Mouse (Mus musculus) heart, embryonic 10.5 days (tissue): Measurements from ENCODE around the gene Tmem107. TPM values are rescaled to one million over a fixed set of nuclear protein-coding genes. Genes with fewer than 3 reads are reported as not detected.
"Not testable (repeated sequence)": the region's sequence is repeated elsewhere in the genome, so short reads cannot be mapped to it uniquely, and the experiment has no call there.

ENCODE experiments used
- DNase-seq: peaks from one replicate; pipeline ENCODE4 v3.0.0-alpha.2; 2017; ENCODE audit warnings: low spot score
- H3K27ac ChIP-seq: fragments of 300-500 bp; sonication (generic); 2 replicates; pipeline ENCODE4 v1.5.1; 2016; ENCODE audit warnings: mild to moderate bottlenecking
- H3K27me3 ChIP-seq: fragments of 300-500 bp; sonication (generic); 2 replicates; pipeline ENCODE4 v1.6.1; 2016; ENCODE audit warnings: mild to moderate bottlenecking; ENCODE audit not compliant: poor library complexity, insufficient read depth, severe bottlenecking
- H3K36me3 ChIP-seq: fragments of 300-500 bp; sonication (generic); 2 replicates; pipeline ENCODE4 v1.6.1; 2016; ENCODE audit warnings: mild to moderate bottlenecking, moderate library complexity
- H3K4me1 ChIP-seq: fragments of 300-500 bp; sonication (generic); 2 replicates; pipeline ENCODE4 v1.6.1; 2016; ENCODE audit warnings: mild to moderate bottlenecking
- H3K4me3 ChIP-seq: fragments of 300-500 bp; sonication (generic); 2 replicates; pipeline ENCODE4 v1.5.1; 2016; ENCODE audit warnings: mild to moderate bottlenecking, moderate library complexity
- H3K9me3 ChIP-seq: fragments of 300-500 bp; sonication (generic); 2 replicates; pipeline ENCODE4 v1.6.1; 2016; ENCODE audit warnings: mild to moderate bottlenecking, moderate library complexity
- WGBS: fragments of 180-500 bp; shearing (Covaris S2); methylation state at CpG from one replicate; pipeline ENCODE4 v1.1.7; 2016; 5-methylcytosine and 5-hydroxymethylcytosine counted together
- polyA plus RNA-seq: library from polyadenylated mRNA; unstranded; fragments of >200 nt; fragmentation: Nextera tagmentation; extraction: Ambion mirVana; gene quantifications from 2 replicates; pipeline ENCODE4 v1.2.1, GENCODE M21; 2016

Tmem107 gene
- polyA plus RNA-seq, 1 experiment from 2014 or later = 30.4 TPM

- Histone ChIP-seq H3K9me3 (no peaks in the 10 kb centered on the region), H3K4me3 (peak overlapping the region; percentile 35; the same call in 1 of the 2 replicates), H3K4me1 (peaks cover 54% of the 10 kb centered on the region), H3K27me3 (no peaks in the 10 kb centered on the region), H3K36me3 (peaks cover 23% of the 10 kb centered on the region), H3K27ac (peak overlapping the region; percentile 100)
- 39% methylated on average over 6 of the region's 6 CpGs for WGBS
- no peak for DNase-seq
These were observed 15.8 kb downstream of the Tmem107 start for GRCm38 (mm10) chr11:69086390-69086789.

- no peaks in the 10 kb centered on the region for H3K9me3 ChIP-seq
- H3K27me3 ChIP-seq = no peaks in the 10 kb centered on the region
- peaks cover 61% of the 10 kb centered on the region for H3K4me1 ChIP-seq
- peaks cover 29% of the 10 kb centered on the region for H3K36me3 ChIP-seq
- H3K27ac ChIP-seq = peak overlapping the region; percentile 100
- no peak for DNase-seq
- 15% methylated on average over 4 of the region's 4 CpGs for WGBS
- H3K4me3 ChIP-seq = peak overlapping the region; percentile 35
These were observed 16.5 kb downstream of the Tmem107 start for GRCm38 (mm10) chr11:69087082-69087481.

GRCm38 (mm10) chr11:69087597-69087996 lies 17.0 kb downstream of the Tmem107 start:
- no peaks in the 10 kb centered on the region for H3K27me3 ChIP-seq
- H3K4me1 ChIP-seq = peaks cover 62% of the 10 kb centered on the region
- H3K9me3 ChIP-seq = no peaks in the 10 kb centered on the region
- H3K4me3 ChIP-seq = peak overlapping the region; percentile 98
- WGBS = 53% methylated on average over 2 of the region's 2 CpGs
- H3K27ac ChIP-seq = peak overlapping the region; percentile 100
- H3K36me3 ChIP-seq = peaks cover 34% of the 10 kb centered on the region
- no peak for DNase-seq

DNA sequence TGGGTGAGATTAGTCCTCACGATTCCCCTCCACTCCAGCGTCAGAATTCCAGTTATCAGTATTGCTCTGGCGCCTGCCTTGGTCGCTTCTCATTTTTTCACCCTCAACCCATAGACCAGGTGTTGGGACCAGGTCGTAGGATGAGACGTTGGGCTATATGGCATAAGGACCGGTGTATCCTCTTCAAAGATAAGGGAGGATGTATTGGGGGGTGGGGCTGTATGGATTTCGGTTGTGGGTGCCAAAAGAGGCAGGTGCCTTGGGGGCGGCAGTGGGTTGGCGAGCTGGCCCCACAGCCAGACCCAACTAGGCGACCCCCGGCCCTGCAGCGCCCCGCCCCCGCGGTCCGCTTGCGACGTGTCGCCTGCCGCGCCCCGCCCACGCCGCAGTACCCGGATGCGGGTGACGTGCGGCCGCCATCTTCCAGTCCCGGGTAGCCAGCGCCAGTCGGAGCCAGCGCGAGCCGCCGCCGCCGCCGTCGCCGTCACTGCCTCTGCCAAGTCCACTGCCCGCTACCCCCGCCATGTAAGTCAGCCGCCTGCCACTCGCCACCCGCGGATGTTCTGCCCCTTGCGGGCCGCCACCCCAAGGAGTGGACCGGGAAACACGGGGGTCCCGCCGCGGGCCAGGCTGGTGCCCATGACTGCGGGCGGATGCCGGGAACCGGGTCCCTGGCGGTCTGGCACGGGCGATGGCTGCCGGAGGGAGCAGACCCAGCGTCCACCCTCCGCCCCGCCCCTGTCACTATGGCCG lies 17.7 kb downstream of the Tmem107 start, which contains the start of gene Vamp2:
TSS of gene Vamp2 (plus strand) at position 388 of the 753 bp plus-strand sequence.
- H3K36me3 ChIP-seq = peaks cover 38% of the 10 kb centered on the region
- 1% methylated on average over 63 of the region's 67 CpGs for WGBS
- no peaks in the 10 kb centered on the region for H3K9me3 ChIP-seq
- H3K27ac ChIP-seq = peak within 1 kb of the TSS; percentile 100
- DNase-seq = peak; percentile 94
- no peaks in the 10 kb centered on the region for H3K27me3 ChIP-seq
- H3K4me3 ChIP-seq = peak within 1 kb of the TSS; percentile 98
- H3K4me1 ChIP-seq = peaks cover 62% of the 10 kb centered on the region

- Histone ChIP-seq H3K36me3 (peaks cover 38% of the 10 kb centered on the region), H3K27ac (peak overlapping the region; percentile 100), H3K4me3 (peak overlapping the region; percentile 98), H3K27me3 (no peaks in the 10 kb centered on the region), H3K4me1 (peaks cover 62% of the 10 kb centered on the region), H3K9me3 (no peaks in the 10 kb centered on the region)
- 9% methylated on average over 25 of the region's 25 CpGs for WGBS
- DNase-seq = no peak
These were observed 18.4 kb downstream of the Tmem107 start for GRCm38 (mm10) chr11:69088856-69089615.

DNA sequence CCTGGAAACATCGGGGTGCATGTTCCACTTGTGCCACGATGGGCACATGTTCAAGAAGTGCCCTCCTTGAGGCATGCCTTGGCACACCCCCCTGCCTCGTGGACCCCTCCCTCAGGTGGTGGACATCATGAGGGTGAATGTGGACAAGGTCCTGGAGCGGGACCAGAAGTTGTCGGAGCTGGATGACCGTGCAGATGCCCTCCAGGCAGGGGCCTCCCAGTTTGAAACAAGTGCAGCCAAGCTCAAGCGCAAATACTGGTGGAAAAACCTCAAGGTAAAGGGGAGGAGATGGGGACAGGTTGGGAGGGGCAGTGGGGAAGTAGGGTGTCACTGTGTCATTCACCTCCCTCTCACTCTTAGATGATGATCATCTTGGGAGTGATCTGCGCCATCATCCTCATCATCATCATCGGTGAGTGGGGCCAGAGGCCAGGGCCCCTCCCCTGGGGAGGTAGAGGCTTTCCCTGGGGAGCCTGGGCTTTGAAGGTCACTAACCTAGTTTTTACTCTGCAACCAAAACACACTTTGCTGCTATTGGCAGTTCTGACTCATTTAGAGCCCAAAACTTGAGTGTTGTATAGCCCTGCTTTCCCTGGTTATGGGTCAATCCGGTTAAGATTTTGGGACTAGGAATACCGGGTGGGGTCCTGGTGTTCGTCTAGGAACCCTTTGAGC lies 19.1 kb downstream of the Tmem107 start:
- Histone ChIP-seq H3K9me3 (no peaks in the 10 kb centered on the region), H3K27me3 (no peaks in the 10 kb centered on the region), H3K27ac (peak overlapping the region; percentile 100), H3K36me3 (peaks cover 38% of the 10 kb centered on the region), H3K4me3 (peak overlapping the region; percentile 98), H3K4me1 (peaks cover 62% of the 10 kb centered on the region)
- DNase-seq = no peak
- 89% methylated on average over 12 of the region's 12 CpGs for WGBS

DNA sequence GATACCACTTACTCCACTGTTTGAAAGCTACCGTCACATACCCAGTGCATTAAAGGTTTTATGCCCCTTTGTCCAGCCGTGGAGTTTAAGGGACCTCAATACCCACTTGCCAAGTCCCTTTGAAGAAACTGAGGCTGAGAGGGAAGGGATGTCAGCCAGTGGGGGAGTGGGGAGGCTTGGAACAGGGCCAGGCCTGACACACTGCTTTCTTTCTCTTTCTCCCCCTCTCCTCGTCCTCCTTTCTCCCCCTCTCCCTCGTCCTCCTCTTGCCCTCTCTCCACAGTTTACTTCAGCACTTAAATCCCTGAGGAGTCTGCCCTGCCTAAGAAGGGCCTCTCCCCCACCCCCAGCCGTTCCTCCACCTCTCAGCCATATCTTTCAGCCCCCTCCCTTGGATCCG lies 19.8 kb downstream of the Tmem107 start:
- no peak for DNase-seq
- Histone ChIP-seq H3K4me3 (peak overlapping the region; percentile 36), H3K27me3 (no peaks in the 10 kb centered on the region), H3K27ac (peak overlapping the region; percentile 100; the same call in 1 of the 2 replicates), H3K4me1 (peaks cover 62% of the 10 kb centered on the region), H3K9me3 (no peaks in the 10 kb centered on the region), H3K36me3 (peaks cover 38% of the 10 kb centered on the region)
- 64% methylated on average over 6 of the region's 6 CpGs for WGBS

DNA sequence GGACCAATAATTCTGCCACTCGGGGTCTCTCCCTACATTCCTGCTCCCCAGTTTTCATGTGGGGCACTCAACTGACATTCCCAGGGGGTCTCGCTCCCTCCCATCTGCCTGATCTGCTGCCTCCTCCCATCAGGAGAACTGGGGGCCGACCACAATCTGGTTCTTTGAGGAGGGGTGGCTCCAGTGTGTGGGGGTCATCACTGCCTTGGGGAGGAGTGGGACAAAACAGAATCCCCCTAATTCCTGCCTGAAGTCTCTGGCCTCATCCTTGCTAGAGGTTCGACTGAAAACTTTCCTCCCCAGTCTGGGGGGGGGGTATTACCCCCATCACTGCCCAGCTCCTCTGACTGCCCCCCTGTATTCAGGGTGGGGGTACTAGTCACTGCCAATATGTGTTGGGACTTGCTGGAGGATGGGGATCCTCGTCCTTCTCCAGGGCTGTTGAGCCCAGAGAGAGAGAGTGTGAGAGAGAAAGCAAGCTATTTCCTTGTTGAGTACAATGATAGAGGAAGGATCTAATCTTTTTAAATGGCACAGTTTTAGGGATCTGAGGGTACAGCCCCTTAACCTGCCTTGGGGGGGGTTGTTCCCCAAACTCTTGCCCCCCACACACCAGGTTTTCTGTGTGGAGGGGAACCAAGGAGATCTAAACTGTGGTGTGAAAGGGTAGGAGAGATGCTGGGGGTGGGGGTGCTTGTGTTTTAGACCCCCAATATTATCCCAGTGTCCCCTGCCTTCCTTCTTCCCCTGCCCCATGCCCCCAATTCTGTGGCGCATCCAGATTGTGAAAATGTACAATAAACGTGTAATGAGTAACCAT lies 21.2 kb downstream of the Tmem107 start:
- H3K27me3 ChIP-seq = no peaks in the 10 kb centered on the region
- no peak overlapping the region; the same call in 1 of the 2 replicates for H3K4me3 ChIP-seq
- 63% methylated on average over 7 of the region's 7 CpGs for WGBS
- H3K9me3 ChIP-seq = no peaks in the 10 kb centered on the region
- DNase-seq = no peak
- H3K36me3 ChIP-seq = peaks cover 38% of the 10 kb centered on the region
- peaks cover 61% of the 10 kb centered on the region for H3K4me1 ChIP-seq
- no peak overlapping the region for H3K27ac ChIP-seq

- peaks cover 61% of the 10 kb centered on the region for H3K4me1 ChIP-seq
These were observed 21.8 kb downstream of the Tmem107 start for GRCm38 (mm10) chr11:69092386-69092751.

GRCm38 (mm10) chr11:69092871-69093270 lies 22.3 kb downstream of the Tmem107 start:
- 89% methylated on average over 4 of the region's 4 CpGs for WGBS
- Histone ChIP-seq H3K9me3 (no peaks in the 10 kb centered on the region), H3K4me3 (0 out of 2 replicates have a peak overlapping the region, but pooled peaks have one; percentile 18), H3K27me3 (no peaks in the 10 kb centered on the region), H3K4me1 (peaks cover 61% of the 10 kb centered on the region), H3K36me3 (peaks cover 38% of the 10 kb centered on the region), H3K27ac (no peak overlapping the region)
- DNase-seq = no peak

More at GRCm38 (mm10) chr11:69092386-69092751, 21.8 kb downstream of the Tmem107 start:
- Histone ChIP-seq H3K27ac (no peak overlapping the region), H3K9me3 (no peaks in the 10 kb centered on the region), H3K4me3 (peak overlapping the region; percentile 18; the same call in 1 of the 2 replicates), H3K36me3 (peaks cover 38% of the 10 kb centered on the region), H3K27me3 (no peaks in the 10 kb centered on the region)
- peak; percentile 91 for DNase-seq
- 3% methylated on average over 3 of the region's 3 CpGs for WGBS

DNA sequence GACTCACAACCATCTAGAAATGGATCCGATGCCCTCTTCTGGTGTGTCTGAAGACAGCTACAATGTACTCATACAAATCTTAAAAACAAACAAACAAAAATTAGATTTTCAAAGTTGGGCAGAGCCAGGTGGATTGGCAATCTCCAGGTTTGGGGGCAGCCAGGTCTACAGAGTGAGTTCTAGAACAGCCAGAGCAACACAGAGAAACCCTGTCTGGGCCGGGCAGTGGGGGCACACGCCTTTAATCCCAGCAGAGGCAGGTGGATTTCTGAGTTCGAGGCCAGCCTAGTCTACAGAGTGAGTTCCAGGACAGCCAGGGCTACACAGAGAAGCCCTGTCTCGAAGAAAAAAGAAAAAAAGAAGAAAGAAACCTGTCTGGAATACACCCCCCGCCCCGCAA lies 23.2 kb downstream of the Tmem107 start:
- WGBS = 83% methylated on average over 7 of the region's 7 CpGs
- Histone ChIP-seq H3K36me3 (peaks cover 35% of the 10 kb centered on the region), H3K4me1 (peaks cover 63% of the 10 kb centered on the region), H3K4me3 (peak overlapping the region; percentile 73), H3K27ac (peak overlapping the region; percentile 90; the same call in 1 of the 2 replicates)
- H3K9me3 ChIP-seq, H3K27me3 ChIP-seq, DNase-seq: not testable (repeated sequence)
